Mouse (Mus musculus) C2C12 (cell line): ENCODE measurements around the gene Med13.

Source experiments
- CEBPB ChIP-seq: IDR thresholded peaks from one replicate; pipeline ENCODE4 v1.6.1; 2011; ENCODE audit warnings: low read depth, mild to moderate bottlenecking, control low read depth, moderate library complexity
- CTCF ChIP-seq: IDR thresholded peaks from one replicate; pipeline ENCODE4 v1.5.1; 2011; ENCODE audit not compliant: control insufficient read depth, insufficient read depth, insufficient read length
- MYOD1 ChIP-seq: IDR thresholded peaks from one replicate; pipeline ENCODE4 v1.6.1; 2011; ENCODE audit warnings: low read depth; ENCODE audit not compliant: control insufficient read depth, insufficient read length
- USF1 ChIP-seq: IDR thresholded peaks from one replicate; pipeline ENCODE4 v1.6.1; 2011; ENCODE audit warnings: low read depth, mild to moderate bottlenecking, control low read depth, moderate library complexity

GRCm38 (mm10) chr11:86371266-86371665 lies 13.9 kb upstream of the Med13 start:
- TF ChIP-seq CTCF (no peak), USF1 (no peak), MYOD1 (no peak), CEBPB (no peak)
